Mouse (Mus musculus) lung, postnatal 0 days (tissue): ENCODE data around the gene Gatad1. TPM values are rescaled to one million over a fixed set of nuclear protein-coding genes. Genes with fewer than 3 reads are reported as not detected.

Source experiments
- ATAC-seq: fragments of 200-750 bp; cut with Nextera tagmentation; 2 replicates; pipeline ENCODE4 v1.8.0; 2017; ENCODE audit warnings: moderate library complexity
- DNase-seq: peaks from one replicate; pipeline ENCODE4 v3.0.0-alpha.2; 2016; ENCODE audit warnings: low spot score
- H3K27ac ChIP-seq: fragments of 300-500 bp; sonication (generic); 2 replicates; pipeline ENCODE4 v1.5.1; 2014; ENCODE audit warnings: antibody characterized with exemption, mild to moderate bottlenecking, low read length, mixed read lengths
- H3K27me3 ChIP-seq: fragments of 300-500 bp; sonication (generic); replicated peaks from 2 replicates; pipeline ENCODE4 v1.6.1; 2014; ENCODE audit warnings: low read length, mixed read lengths; ENCODE audit not compliant: insufficient read depth
- H3K36me3 ChIP-seq: fragments of 300-500 bp; sonication (generic); 2 replicates; pipeline ENCODE4 v1.6.1; 2014; ENCODE audit warnings: low read length, mixed read lengths; ENCODE audit not compliant: insufficient read depth
- H3K4me1 ChIP-seq: fragments of 300-500 bp; sonication (generic); 2 replicates; pipeline ENCODE4 v1.6.1; 2014; ENCODE audit warnings: antibody characterized with exemption, low read depth, low read length, mixed read lengths; ENCODE audit not compliant: insufficient read depth
- H3K4me2 ChIP-seq: fragments of 300-500 bp; sonication (generic); replicated peaks from 2 replicates; pipeline ENCODE4 v1.6.1; 2014; ENCODE audit warnings: low read depth, mild to moderate bottlenecking, low read length, moderate library complexity, mixed read lengths
- H3K4me3 ChIP-seq: fragments of 300-500 bp; sonication (generic); 2 replicates; pipeline ENCODE4 v1.5.1; 2014; ENCODE audit warnings: low read depth, low read length
- H3K9ac ChIP-seq: fragments of 300-500 bp; sonication (generic); replicated peaks from 2 replicates; pipeline ENCODE4 v1.6.1; 2014; ENCODE audit warnings: low read depth, mild to moderate bottlenecking
- H3K9me3 ChIP-seq: fragments of 300-500 bp; sonication (generic); 2 replicates; pipeline ENCODE4 v1.6.1; 2016; ENCODE audit warnings: low read length, mixed read lengths
- CTCF ChIP-seq: IDR thresholded peaks from 2 replicates; pipeline ENCODE4 v1.5.1; 2016; ENCODE audit warnings: antibody characterized with exemption, mild to moderate bottlenecking
- EP300 ChIP-seq: IDR thresholded peaks from 2 replicates; pipeline ENCODE4 v1.6.1; 2016; ENCODE audit warnings: antibody characterized with exemption, mild to moderate bottlenecking, control low read depth
- WGBS: fragments of 180-500 bp; shearing (Covaris S2); extraction: QIAGEN DNeasy Blood & Tissue Kit; methylation state at CpG from one replicate; pipeline ENCODE4 v1.1.7; 2014; 5-methylcytosine and 5-hydroxymethylcytosine counted together
- polyA plus RNA-seq: library from polyadenylated mRNA; unstranded; fragments of >200 nt; fragmentation: Nextera tagmentation; extraction: Ambion mirVana; gene quantifications from 2 replicates; pipeline ENCODE4 v1.2.1, GENCODE M21; 2015

Gene Gatad1
- polyA plus RNA-seq, 1 experiment from 2014 or later: 63.3 TPM

- Histone ChIP-seq H3K4me2 (no peak overlapping the region), H3K9me3 (no peaks in the 10 kb centered on the region), H3K27me3 (no peaks in the 10 kb centered on the region), H3K9ac (no peak overlapping the region), H3K4me1 (no peaks in the 10 kb centered on the region), H3K36me3 (no peaks in the 10 kb centered on the region), H3K4me3 (no peak overlapping the region), H3K27ac (no peak overlapping the region)
- 84% methylated on average over 5 of the region's 5 CpGs for WGBS
- TF ChIP-seq CTCF (no peak), EP300 (no peak)
- ATAC-seq: no peak
- no peak for DNase-seq
Observed at GRCm38 (mm10) chr5:3651621-3652020, 5.4 kb downstream of the Gatad1 start.

GRCm38 (mm10) chr5:3650881-3651280 lies 6.1 kb downstream of the Gatad1 start, which contains the start of gene Tmbim7:
Tmbim7 (plus strand) TSS chr5:3651181.
- H3K27me3 ChIP-seq: no peaks in the 10 kb centered on the region
- ATAC-seq (no peak), DNase-seq (no peak)
- no peaks in the 10 kb centered on the region for H3K36me3 ChIP-seq
- no peak within 1 kb of the TSS for H3K4me3 ChIP-seq
- no peak within 1 kb of the TSS for H3K4me2 ChIP-seq
- H3K27ac ChIP-seq: no peak within 1 kb of the TSS
- H3K9me3 ChIP-seq: no peaks in the 10 kb centered on the region
- no peaks in the 10 kb centered on the region for H3K4me1 ChIP-seq
- no peak within 1 kb of the TSS for H3K9ac ChIP-seq
- no peak for TF ChIP-seq EP300
- no peak for TF ChIP-seq CTCF
- 70% methylated on average over 6 of the region's 6 CpGs for WGBS

GRCm38 (mm10) chr5:3648849-3649210 lies 8.2 kb downstream of the Gatad1 start:
- Histone ChIP-seq H3K9ac (no peak overlapping the region), H3K4me1 (no peaks in the 10 kb centered on the region), H3K9me3 (no peaks in the 10 kb centered on the region), H3K36me3 (no peaks in the 10 kb centered on the region), H3K4me2 (no peak overlapping the region), H3K4me3 (no peak overlapping the region), H3K27ac (no peak overlapping the region), H3K27me3 (no peaks in the 10 kb centered on the region)
- DNase-seq (no peak), ATAC-seq (no peak)
- WGBS: 73% methylated on average over 4 of the region's 4 CpGs
- TF ChIP-seq CTCF (no peak), EP300 (no peak)

- no peaks in the 10 kb centered on the region for H3K27me3 ChIP-seq
- DNase-seq (no peak), ATAC-seq (no peak)
- no peak overlapping the region; the same call in 1 of the 2 replicates for H3K4me3 ChIP-seq
- 39% methylated on average over 4 of the region's 4 CpGs for WGBS
- H3K9me3 ChIP-seq: no peaks in the 10 kb centered on the region
- H3K36me3 ChIP-seq: no peaks in the 10 kb centered on the region
- TF ChIP-seq CTCF (no peak), EP300 (no peak)
- no peak overlapping the region for H3K27ac ChIP-seq
- peak overlapping the region; percentile 66 for H3K4me2 ChIP-seq
- H3K9ac ChIP-seq: no peak overlapping the region
- no peaks in the 10 kb centered on the region for H3K4me1 ChIP-seq
Observed at GRCm38 (mm10) chr5:3648206-3648848, 8.7 kb downstream of the Gatad1 start.

- H3K36me3 ChIP-seq: no peaks in the 10 kb centered on the region
- ATAC-seq (peak; percentile 98), DNase-seq (peak; percentile 96)
- no peaks in the 10 kb centered on the region for H3K27me3 ChIP-seq
- H3K9me3 ChIP-seq: no peaks in the 10 kb centered on the region
- peak overlapping the region; percentile 96 for H3K4me3 ChIP-seq
- no peaks in the 10 kb centered on the region for H3K4me1 ChIP-seq
- WGBS: 1% methylated on average over 12 of the region's 46 CpGs
- H3K9ac ChIP-seq: peak overlapping the region; percentile 82
- peak overlapping the region; percentile 66 for H3K4me2 ChIP-seq
- TF ChIP-seq CTCF (no peak; the same call in 1 of the 2 replicates), EP300 (no peak)
- peak overlapping the region; percentile 93 for H3K27ac ChIP-seq
Observed at GRCm38 (mm10) chr5:3647708-3648121, 9.3 kb downstream of the Gatad1 start.

GRCm38 (mm10) chr5:3646991-3647707 lies 9.8 kb downstream of the Gatad1 start:
- peak overlapping the region; percentile 96 for H3K4me3 ChIP-seq
- under 1% methylated on average over 34 of the region's 60 CpGs for WGBS
- peak overlapping the region; percentile 82 for H3K9ac ChIP-seq
- no peaks in the 10 kb centered on the region for H3K4me1 ChIP-seq
- peak; percentile 45 for ATAC-seq
- DNase-seq: peak; percentile 82
- peak overlapping the region; percentile 66 for H3K4me2 ChIP-seq
- H3K36me3 ChIP-seq: no peaks in the 10 kb centered on the region
- peak overlapping the region; percentile 93 for H3K27ac ChIP-seq
- no peaks in the 10 kb centered on the region for H3K9me3 ChIP-seq
- TF ChIP-seq CTCF (peak; percentile 74), EP300 (no peak)
- no peaks in the 10 kb centered on the region for H3K27me3 ChIP-seq
